Mouse (Mus musculus) right cerebral cortex, postnatal 14 days (tissue): ENCODE measurements around the gene Synpo2.

Experiments
- DNase-seq: peaks from one replicate; pipeline ENCODE4 v3.0.0; 2022

Synpo2 gene

GRCm38 (mm10) chr3:123204658-123205057, 31.3 kb downstream of the Synpo2 start:
- no peak for DNase-seq

- no peak for DNase-seq
These were observed 34.2 kb downstream of the Synpo2 start for GRCm38 (mm10) chr3:123201798-123202197.

GRCm38 (mm10) chr3:123193740-123194139, 42.2 kb downstream of the Synpo2 start:
- no peak for DNase-seq

GRCm38 (mm10) chr3:123191602-123192001, 44.3 kb downstream of the Synpo2 start:
- no peak for DNase-seq

GRCm38 (mm10) chr3:123190329-123190728, 45.6 kb downstream of the Synpo2 start:
- DNase-seq: no peak

GRCm38 (mm10) chr3:123189826-123190225, 46.1 kb downstream of the Synpo2 start:
- DNase-seq: no peak

GRCm38 (mm10) chr3:123188616-123189230, 47.2 kb downstream of the Synpo2 start:
- no peak for DNase-seq

GRCm38 (mm10) chr3:123187370-123188124, 48.4 kb downstream of the Synpo2 start:
- DNase-seq: no peak

- DNase-seq: no peak
These were observed 50.6 kb downstream of the Synpo2 start for GRCm38 (mm10) chr3:123185238-123185925.

- DNase-seq: no peak
These were observed 51.7 kb downstream of the Synpo2 start for GRCm38 (mm10) chr3:123184281-123184680.

GRCm38 (mm10) chr3:123179508-123179907, 56.4 kb downstream of the Synpo2 start:
- DNase-seq: no peak

GRCm38 (mm10) chr3:123179041-123179440, 56.9 kb downstream of the Synpo2 start:
- no peak for DNase-seq

GRCm38 (mm10) chr3:123178420-123178819, 57.5 kb downstream of the Synpo2 start:
- no peak for DNase-seq

GRCm38 (mm10) chr3:123176366-123177334, 59.3 kb downstream of the Synpo2 start:
- no peak for DNase-seq

- DNase-seq: no peak
These were observed 60.8 kb downstream of the Synpo2 start for GRCm38 (mm10) chr3:123175142-123175541.

GRCm38 (mm10) chr3:123174379-123174697, 61.6 kb downstream of the Synpo2 start:
- no peak for DNase-seq

- DNase-seq: no peak
These were observed 62.2 kb downstream of the Synpo2 start for GRCm38 (mm10) chr3:123173553-123174378.

- DNase-seq: no peak
These were observed 63.8 kb downstream of the Synpo2 start for GRCm38 (mm10) chr3:123172151-123172550.

- DNase-seq: no peak
These were observed 66.6 kb downstream of the Synpo2 start for GRCm38 (mm10) chr3:123169398-123169797.

- DNase-seq: peak; percentile 29
These were observed 67.1 kb downstream of the Synpo2 start for GRCm38 (mm10) chr3:123168815-123169214.

GRCm38 (mm10) chr3:123166450-123166849, 69.5 kb downstream of the Synpo2 start:
- no peak for DNase-seq

GRCm38 (mm10) chr3:123164183-123164582, 71.8 kb downstream of the Synpo2 start:
- no peak for DNase-seq
